Mouse (Mus musculus) MEL (cell line): ENCODE measurements around the gene Wdr89. TPM values are rescaled to one million over a fixed set of nuclear protein-coding genes. Genes with fewer than 3 reads are reported as not detected.

Experiments
- DNase-seq: peaks from one replicate; pipeline ENCODE4 v3.0.0; 2011; ENCODE audit warnings: low read depth, low spot score
- H3K27ac ChIP-seq: 2 replicates; pipeline ENCODE4 v1.5.1; 2012; ENCODE audit warnings: low read depth, mild to moderate bottlenecking, control low read depth, low read length, moderate library complexity; ENCODE audit not compliant: control insufficient read depth
- H3K27me3 ChIP-seq, 2 experiments: fragments of 150-350 bp in 1 of 2; sonication (generic) in 1 of 2; 2 replicates each; pipeline ENCODE4 v1.6.1; 2012; ENCODE audit warnings: low read length in 2 of 2, mild to moderate bottlenecking in 2 of 2, improper control_type of control experiment in 1 of 2, moderate library complexity in 1 of 2; ENCODE audit not compliant: insufficient read depth in 2 of 2, control insufficient read depth in 1 of 2
- H3K36me3 ChIP-seq, 2 experiments: 2 replicates each; pipeline ENCODE4 v1.6.1; 2012 to 2014; ENCODE audit warnings: low read length in 2 of 2, improper control_type of control experiment in 1 of 2, inconsistent platforms in 1 of 2, mild to moderate bottlenecking in 1 of 2; ENCODE audit not compliant: insufficient read depth in 2 of 2, control insufficient read depth in 1 of 2
- H3K4me1 ChIP-seq, 2 experiments: fragments of 150-350 bp in 1 of 2; sonication (generic) in 1 of 2; 2 replicates each; pipeline ENCODE4 v1.6.1; 2012; ENCODE audit warnings: low read length in 2 of 2, improper control_type of control experiment in 1 of 2, mild to moderate bottlenecking in 1 of 2; ENCODE audit not compliant: insufficient read depth in 2 of 2, control insufficient read depth in 1 of 2
- H3K4me3 ChIP-seq, 2 experiments: fragments of 150-350 bp in 1 of 2; sonication (generic) in 1 of 2; 2 replicates each; pipeline ENCODE4 v1.5.1; 2012; ENCODE audit warnings: low read depth in 2 of 2, low read length in 2 of 2, mild to moderate bottlenecking in 2 of 2, moderate library complexity in 2 of 2, control low read depth in 1 of 2, improper control_type of control experiment in 1 of 2; ENCODE audit not compliant: control insufficient read depth in 1 of 2, insufficient read depth in 1 of 2
- H3K79me2 ChIP-seq: 2 replicates; pipeline ENCODE4 v1.6.1; 2012; ENCODE audit warnings: mild to moderate bottlenecking, low read length, moderate library complexity; ENCODE audit not compliant: control insufficient read depth, poor library complexity, insufficient read depth
- H3K9ac ChIP-seq: 2 replicates; pipeline ENCODE4 v1.6.1; 2012; ENCODE audit warnings: low read depth, mild to moderate bottlenecking, control low read depth, low read length, moderate library complexity; ENCODE audit not compliant: control insufficient read depth, poor library complexity, severe bottlenecking
- H3K9me3 ChIP-seq: fragments of 150-350 bp; sonication (generic); replicated peaks from 2 replicates; pipeline ENCODE4 v1.6.1; 2012; ENCODE audit warnings: mild to moderate bottlenecking, low read length, improper control_type of control experiment, moderate library complexity; ENCODE audit not compliant: insufficient read depth
- CHD1 ChIP-seq: IDR thresholded peaks from 2 replicates; pipeline ENCODE4 v1.6.1; 2012; ENCODE audit warnings: low read depth, mild to moderate bottlenecking, inconsistent platforms, low read length, improper control_type of control experiment
- CTCF ChIP-seq, 3 experiments: IDR thresholded peaks in 2 of 3; conservative IDR thresholded peaks in 1 of 3; 2 replicates each; pipeline ENCODE4 v1.5.1; 2011 to 2012; ENCODE audit warnings: low read length in 3 of 3, low read depth in 2 of 3, mild to moderate bottlenecking in 2 of 3, improper control_type of control experiment in 1 of 3, inconsistent platforms in 1 of 3, mixed read lengths in 1 of 3, moderate library complexity in 1 of 3; ENCODE audit not compliant: control insufficient read depth in 1 of 3, insufficient read depth in 1 of 3, poor library complexity in 1 of 3, severe bottlenecking in 1 of 3
- EP300 ChIP-seq, 2 experiments: IDR thresholded peaks; 2 replicates each; pipeline ENCODE4 v1.6.1; 2011; ENCODE audit warnings: improper control_type of control experiment in 2 of 2, low read length in 2 of 2, low read depth in 1 of 2, mild to moderate bottlenecking in 1 of 2
- ETS1 ChIP-seq: IDR thresholded peaks from 2 replicates; pipeline ENCODE4 v1.6.1; 2012; ENCODE audit warnings: low read depth, mild to moderate bottlenecking, inconsistent platforms, low read length, improper control_type of control experiment, moderate library complexity
- GABPA ChIP-seq: IDR thresholded peaks from 2 replicates; pipeline ENCODE4 v1.6.1; 2012; ENCODE audit warnings: low read depth, mild to moderate bottlenecking, inconsistent platforms, low read length, improper control_type of control experiment, moderate library complexity
- GATA1 ChIP-seq: IDR thresholded peaks from 2 replicates; pipeline ENCODE4 v1.6.1; 2011; ENCODE audit warnings: low read depth, low read length, improper control_type of control experiment
- MXI1 ChIP-seq: IDR thresholded peaks from 2 replicates; pipeline ENCODE4 v1.6.1; 2011; ENCODE audit warnings: mild to moderate bottlenecking, low read depth, low read length, improper control_type of control experiment
- POLR2A ChIP-seq, 2 experiments: IDR thresholded peaks; 2 replicates each; pipeline ENCODE4 v1.6.1; 2011 to 2012; ENCODE audit warnings: low read length in 2 of 2, mild to moderate bottlenecking in 2 of 2, control low read depth in 1 of 2, improper control_type of control experiment in 1 of 2, low read depth in 1 of 2, moderate library complexity in 1 of 2; ENCODE audit not compliant: control insufficient read depth in 1 of 2, insufficient read depth in 1 of 2, poor library complexity in 1 of 2
- POLR2AphosphoS2 ChIP-seq: IDR thresholded peaks from 2 replicates; pipeline ENCODE4 v1.6.1; 2011; ENCODE audit warnings: low read length, improper control_type of control experiment
- RAD21 ChIP-seq: IDR thresholded peaks from 2 replicates; pipeline ENCODE4 v1.6.1; 2011; ENCODE audit warnings: mild to moderate bottlenecking, low read depth, low read length, improper control_type of control experiment
- RCOR1 ChIP-seq: IDR thresholded peaks from 2 replicates; pipeline ENCODE4 v1.6.1; 2012; ENCODE audit warnings: low read depth, mild to moderate bottlenecking, inconsistent platforms, low read length, improper control_type of control experiment
- TAL1 ChIP-seq: IDR thresholded peaks from 2 replicates; pipeline ENCODE4 v1.6.1; 2012; ENCODE audit warnings: mild to moderate bottlenecking, inconsistent platforms, low read length, moderate library complexity, mixed read lengths
- UBTF ChIP-seq: IDR thresholded peaks from 2 replicates; pipeline ENCODE4 v1.6.1; 2012; ENCODE audit warnings: low read depth, mild to moderate bottlenecking, inconsistent platforms, low read length, improper control_type of control experiment, moderate library complexity, borderline replicate concordance; ENCODE audit not compliant: insufficient read depth
- ZNF384 ChIP-seq: IDR thresholded peaks from 2 replicates; pipeline ENCODE4 v1.6.1; 2012; ENCODE audit warnings: low read depth, mild to moderate bottlenecking, inconsistent platforms, low read length, improper control_type of control experiment
- polyA plus RNA-seq, 2 experiments: library from polyadenylated mRNA; stranded (reverse) in 1 of 2; unstranded in 1 of 2; fragments of >175 nt in 1 of 2; fragments of >200 nt in 1 of 2; gene quantifications; 2 replicates each; pipeline versions ENCODE4 v1.2.1 to v1.2.4; 2012; ENCODE audit warnings: low replicate concordance in 2 of 2, low read depth in 1 of 2; ENCODE audit not compliant: insufficient read length in 2 of 2, insufficient read depth in 1 of 2, missing spikeins in 1 of 2
- total RNA-seq: library from RNA; depleted of rRNA; stranded (reverse); fragments of 300-350 nt; gene quantifications from 2 replicates; pipeline ENCODE4 v1.2.3, GENCODE M21; 2012

Gene Wdr89
- total and polyA plus RNA-seq, 3 experiments, result 10.2 to 57.8 (median 31.2) TPM

GRCm38 (mm10) chr12:75662376-75662775 is 7.0 kb downstream of the Wdr89 start:
- no peaks in the 10 kb centered on the region for H3K79me2 ChIP-seq

GRCm38 (mm10) chr12:75658403-75658802 is 10.9 kb downstream of the Wdr89 start:
- no peaks in the 10 kb centered on the region for H3K79me2 ChIP-seq
- H3K9ac ChIP-seq, result no peak overlapping the region; the same call in 1 of the 2 replicates
- peak in 1 of 2 experiments; percentile 20; a peak in 1 of 4 replicates for TF ChIP-seq POLR2A (IDR thresholded peaks at IDR 0.05; ENCODE audit: control insufficient read depth in 1 of 2, insufficient read depth in 1 of 2, low read depth in 1 of 2, low read length in 2 of 2, poor library complexity in 1 of 2)
- no peak for TF ChIP-seq MXI1
- TF ChIP-seq ZNF384, result peak; percentile 67
- no peak for TF ChIP-seq GABPA
- peak; percentile 67 for TF ChIP-seq GATA1
- peak; percentile 51 for TF ChIP-seq TAL1
- TF ChIP-seq EP300 (IDR thresholded peaks at IDR 0.05; ENCODE audit: low read depth in 1 of 2, low read length in 2 of 2), result peak; percentile 49 to 58; a peak in 2 of 4 replicates
- peak; percentile 16; the same call in 1 of the 2 replicates for TF ChIP-seq ETS1
- TF ChIP-seq, all 39 proteins: peak for 6
- no peaks in the 10 kb centered on the region for H3K9me3 ChIP-seq
- no peaks in the 10 kb centered on the region for H3K27me3 ChIP-seq
- peak; percentile 84 for DNase-seq
- H3K36me3 ChIP-seq, result peaks cover 0 to 16% of the 10 kb centered on the region in 2 experiments; a peak in 2 of 4 replicates
- H3K27ac ChIP-seq, result 0 out of 2 replicates have a peak overlapping the region, but pooled peaks have one; percentile 37
- H3K4me1 ChIP-seq, result peaks cover 5 to 12% of the 10 kb centered on the region in 2 experiments; a peak in 3 of 4 replicates
- H3K4me3 ChIP-seq, result no peak overlapping the region; a peak in 1 of 4 replicates

More at GRCm38 (mm10) chr12:75662376-75662775, 7.0 kb downstream of the Wdr89 start:
- no peaks in the 10 kb centered on the region for H3K27me3 ChIP-seq
- H3K36me3 ChIP-seq, result peaks cover 0 to 13% of the 10 kb centered on the region in 2 experiments; a peak in 2 of 4 replicates
- H3K27ac ChIP-seq, result no peak overlapping the region
- peaks cover 5 to 10% of the 10 kb centered on the region in 2 experiments; a peak in 3 of 4 replicates for H3K4me1 ChIP-seq
- TF ChIP-seq UBTF (no peak), ZNF384 (no peak), CTCF (IDR thresholded peaks at IDR 0.05 in 2 of 3, conservative IDR thresholded peaks at IDR 0.05 in 1 of 3; ENCODE audit: control insufficient read depth in 1 of 3, insufficient read depth in 1 of 3, low read depth in 2 of 3, low read length in 3 of 3, poor library complexity in 1 of 3, severe bottlenecking in 1 of 3) (no peak), POLR2AphosphoS2 (no peak), RCOR1 (no peak)
- no peak overlapping the region for H3K4me3 ChIP-seq
- H3K9me3 ChIP-seq, result no peaks in the 10 kb centered on the region
- H3K9ac ChIP-seq, result no peak overlapping the region
- DNase-seq, result no peak

- Histone ChIP-seq H3K36me3 (peaks cover 0 to 16% of the 10 kb centered on the region in 2 experiments; a peak in 2 of 4 replicates), H3K9ac (no peak overlapping the region)
Observed at GRCm38 (mm10) chr12:75656580-75656979, 12.8 kb downstream of the Wdr89 start.

More at GRCm38 (mm10) chr12:75656580-75656979, 12.8 kb downstream of the Wdr89 start:
- H3K27me3 ChIP-seq, result no peaks in the 10 kb centered on the region
- H3K4me1 ChIP-seq, result peaks cover 5 to 12% of the 10 kb centered on the region in 2 experiments; a peak in 3 of 4 replicates
- TF ChIP-seq CHD1, result no peak
- peak in 2 of 3 experiments; percentile 15 to 40; a peak in 3 of 6 replicates for TF ChIP-seq CTCF (IDR thresholded peaks at IDR 0.05 in 2 of 3, conservative IDR thresholded peaks at IDR 0.05 in 1 of 3; ENCODE audit: control insufficient read depth in 1 of 3, insufficient read depth in 1 of 3, low read depth in 2 of 3, low read length in 3 of 3, poor library complexity in 1 of 3, severe bottlenecking in 1 of 3)
- TF ChIP-seq RAD21, result peak; percentile 38
- H3K27ac ChIP-seq, result no peak overlapping the region
- H3K79me2 ChIP-seq, result no peaks in the 10 kb centered on the region
- no peaks in the 10 kb centered on the region for H3K9me3 ChIP-seq
- H3K4me3 ChIP-seq, result no peak overlapping the region
- peak; percentile 33 for DNase-seq
